Mouse (Mus musculus) right cerebral cortex, adult 18-20 months (tissue): ENCODE data around the gene Fggy.

ENCODE experiments used
- DNase-seq: peaks from one replicate; pipeline ENCODE4 v3.0.0; 2022; ENCODE audit warnings: mixed read lengths

Fggy gene

DNA sequence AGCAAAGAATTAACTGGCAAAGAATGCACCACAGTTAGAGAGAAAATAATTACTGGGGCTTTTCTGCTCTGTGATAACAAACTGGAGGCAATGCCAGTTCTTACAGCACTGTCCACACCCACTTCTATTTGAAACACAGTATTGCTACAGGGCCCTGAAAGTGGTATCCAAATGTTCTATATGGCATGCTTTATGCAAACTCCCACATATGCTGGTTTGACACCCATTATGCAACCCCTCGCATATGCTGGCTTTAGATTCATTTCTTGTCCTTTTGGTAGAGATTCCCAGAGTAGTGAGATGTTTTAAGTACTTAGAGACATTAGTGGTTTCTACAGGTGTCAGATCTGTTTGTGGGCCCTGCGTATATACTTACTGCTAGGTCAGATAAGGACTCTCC is 109.6 kb downstream of the Fggy start:
- DNase-seq = peak; percentile 30

GRCm38 (mm10) chr4:95667595-95667994 is 110.3 kb downstream of the Fggy start:
- DNase-seq = no peak

GRCm38 (mm10) chr4:95668543-95668942 is 111.2 kb downstream of the Fggy start:
- no peak for DNase-seq

- DNase-seq = no peak
These were observed 112.0 kb downstream of the Fggy start for GRCm38 (mm10) chr4:95669336-95669735.

- DNase-seq = no peak
These were observed 113.3 kb downstream of the Fggy start for GRCm38 (mm10) chr4:95670559-95670958.

- no peak for DNase-seq
These were observed 114.7 kb downstream of the Fggy start for GRCm38 (mm10) chr4:95672039-95672438.

DNA sequence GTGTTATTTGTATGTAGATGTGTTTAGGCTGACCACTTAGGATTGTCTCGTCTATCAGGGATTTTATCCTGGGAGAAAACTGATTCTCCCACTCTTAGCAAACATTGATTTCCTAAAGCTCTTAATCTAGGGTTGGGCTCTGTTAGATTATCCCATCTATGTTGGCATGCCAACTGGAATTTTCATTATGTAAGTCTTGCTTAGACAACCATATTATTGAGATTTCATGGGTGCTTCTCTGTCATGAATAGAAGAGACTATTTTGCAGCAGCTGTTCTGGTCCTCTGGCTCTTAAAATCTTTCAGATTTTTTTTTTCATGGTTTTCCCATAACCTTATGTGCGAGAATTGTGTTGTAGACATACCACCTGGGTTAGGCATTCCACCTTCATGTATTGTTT is 119.1 kb downstream of the Fggy start:
- DNase-seq = no peak

GRCm38 (mm10) chr4:95680756-95681449 is 123.6 kb downstream of the Fggy start:
- DNase-seq = no peak

- no peak for DNase-seq
These were observed 127.3 kb downstream of the Fggy start for GRCm38 (mm10) chr4:95684522-95685080.

DNA sequence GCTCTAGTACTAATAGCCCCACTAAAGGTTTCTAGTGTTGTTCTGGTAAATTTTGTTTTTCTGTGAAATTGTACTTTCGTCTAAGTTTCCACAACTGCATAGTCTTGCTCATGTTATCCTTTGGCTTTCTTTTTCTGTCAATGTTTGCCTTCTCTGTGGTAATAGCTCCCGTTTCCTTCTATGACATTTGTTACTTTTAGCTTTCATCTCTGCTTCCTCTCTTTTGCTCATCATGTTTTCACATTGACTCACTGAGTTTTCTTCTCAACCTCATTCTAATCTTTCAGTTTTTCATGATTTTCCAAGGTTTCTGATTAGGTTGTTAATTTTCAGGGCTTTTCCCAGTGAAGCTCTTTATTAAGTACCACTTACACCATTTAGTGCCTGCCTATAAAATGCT is 129.5 kb downstream of the Fggy start:
- DNase-seq = no peak

DNA sequence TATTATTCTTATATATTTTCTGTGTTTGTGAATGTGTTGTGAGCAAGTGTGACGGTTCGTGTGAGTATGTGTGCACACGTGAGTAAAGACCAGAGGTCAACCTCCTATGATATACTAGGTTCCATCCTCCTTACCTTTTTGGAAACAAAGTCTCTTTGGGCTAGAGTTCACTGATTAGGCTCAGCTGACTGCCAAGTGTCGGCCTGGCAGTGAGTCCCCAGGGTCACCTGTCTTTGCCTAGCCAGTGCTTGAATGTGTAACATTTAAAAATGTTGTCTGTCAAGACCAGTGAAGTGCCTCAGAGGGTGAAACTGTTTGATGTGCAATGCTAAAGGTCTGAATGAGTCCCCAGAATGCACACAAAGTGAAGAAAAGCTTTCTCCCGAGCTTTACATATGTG is 130.0 kb downstream of the Fggy start:
- no peak for DNase-seq

DNA sequence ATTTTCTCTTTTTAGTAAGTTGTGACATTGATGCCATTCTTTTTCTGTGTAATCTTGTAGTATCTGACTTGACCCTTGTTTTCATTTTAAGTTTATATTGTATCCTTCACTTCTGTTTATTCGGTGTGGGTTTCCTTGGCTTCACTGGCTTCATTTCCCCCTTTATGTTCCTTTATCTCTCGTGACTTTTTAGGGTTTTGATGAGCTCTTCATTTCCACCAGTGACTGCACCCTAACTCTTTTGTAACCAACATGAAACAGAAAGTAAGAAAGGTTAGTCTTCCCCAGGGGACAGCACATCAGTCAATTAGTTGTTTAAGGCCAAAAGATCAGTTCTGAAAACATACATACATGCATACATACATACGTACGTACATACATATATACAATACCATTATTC is 130.9 kb downstream of the Fggy start:
- DNase-seq = no peak

- DNase-seq = no peak
These were observed 143.1 kb downstream of the Fggy start for GRCm38 (mm10) chr4:95700366-95700765.

GRCm38 (mm10) chr4:95707941-95708897 is 150.9 kb downstream of the Fggy start:
- no peak for DNase-seq

GRCm38 (mm10) chr4:95709750-95710149 is 152.4 kb downstream of the Fggy start:
- no peak for DNase-seq

- DNase-seq = no peak
These were observed 155.5 kb downstream of the Fggy start for GRCm38 (mm10) chr4:95712802-95713201.

- DNase-seq = no peak
These were observed 156.0 kb downstream of the Fggy start for GRCm38 (mm10) chr4:95713271-95713670.

DNA sequence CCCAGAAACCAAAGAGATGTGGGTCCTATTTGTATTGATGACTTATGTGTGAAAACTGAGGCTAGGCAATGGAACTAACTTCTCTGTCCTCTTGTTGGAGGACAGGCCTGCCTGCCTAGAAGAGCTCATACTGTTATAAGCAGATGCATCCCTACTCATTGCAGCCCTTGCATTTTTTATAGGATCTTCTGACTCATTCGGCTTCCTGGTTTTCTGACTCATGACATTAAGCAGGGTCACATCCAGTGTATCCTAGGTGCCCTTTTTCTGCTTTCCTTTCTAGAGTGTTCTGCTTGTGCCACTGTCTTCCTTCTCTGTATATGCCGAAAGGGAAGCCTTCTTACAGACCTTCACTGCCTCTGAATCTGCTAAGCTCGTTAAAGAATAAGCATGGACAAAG is 158.8 kb downstream of the Fggy start:
- no peak for DNase-seq

GRCm38 (mm10) chr4:95723615-95724014 is 166.3 kb downstream of the Fggy start:
- DNase-seq = no peak

DNA sequence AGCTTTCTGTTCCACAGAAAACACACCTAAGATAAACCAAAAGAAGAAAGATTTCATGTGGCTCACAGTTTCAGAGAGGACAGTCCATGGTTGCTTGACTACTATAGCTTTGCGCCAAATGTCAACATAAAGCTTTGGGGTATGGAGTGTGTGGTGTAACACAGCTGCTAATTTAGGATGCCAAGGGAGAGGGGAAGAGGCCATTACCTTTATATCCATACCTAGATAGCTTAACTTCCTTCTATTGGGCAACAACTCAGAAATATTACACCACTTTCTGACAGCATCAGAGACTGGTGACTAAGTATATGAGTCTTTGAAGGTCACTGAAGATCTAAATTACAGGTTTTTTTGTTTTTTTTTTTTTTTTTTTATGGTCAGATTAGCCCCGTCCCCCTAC is 169.1 kb downstream of the Fggy start:
- DNase-seq = no peak

GRCm38 (mm10) chr4:95729142-95729826 is 172.0 kb downstream of the Fggy start:
- DNase-seq = no peak

GRCm38 (mm10) chr4:95731110-95731509 is 173.8 kb downstream of the Fggy start:
- no peak for DNase-seq
